Mouse (Mus musculus) midbrain, embryonic 12.5 days (tissue): ENCODE measurements around the gene Cpa4. TPM values are rescaled to one million over a fixed set of nuclear protein-coding genes. Genes with fewer than 3 reads are reported as not detected.

ENCODE experiments used
- ATAC-seq: fragments of 200-750 bp; cut with Nextera tagmentation; 2 replicates; pipeline ENCODE4 v1.8.0; 2017; ENCODE audit warnings: low read depth, moderate TSS enrichment, moderate library complexity; ENCODE audit not compliant: low FRiP score
- H3K27ac ChIP-seq: fragments of 300-500 bp; sonication (generic); replicated peaks from 2 replicates; pipeline ENCODE4 v1.5.1; 2016; ENCODE audit warnings: mild to moderate bottlenecking
- H3K27me3 ChIP-seq: fragments of 300-500 bp; sonication (generic); 2 replicates; pipeline ENCODE4 v1.6.1; 2016; ENCODE audit warnings: mild to moderate bottlenecking
- H3K36me3 ChIP-seq: fragments of 300-500 bp; sonication (generic); 2 replicates; pipeline ENCODE4 v1.6.1; 2016
- H3K4me1 ChIP-seq: fragments of 300-500 bp; sonication (generic); 2 replicates; pipeline ENCODE4 v1.6.1; 2016
- H3K4me2 ChIP-seq: fragments of 300-500 bp; sonication (generic); replicated peaks from 2 replicates; pipeline ENCODE4 v1.6.1; 2016; ENCODE audit warnings: mild to moderate bottlenecking, moderate library complexity
- H3K4me3 ChIP-seq: fragments of 300-500 bp; sonication (generic); 2 replicates; pipeline ENCODE4 v1.5.1; 2016; ENCODE audit warnings: mild to moderate bottlenecking
- H3K9ac ChIP-seq: fragments of 300-500 bp; sonication (generic); replicated peaks from 2 replicates; pipeline ENCODE4 v1.6.1; 2016; ENCODE audit warnings: mild to moderate bottlenecking, moderate library complexity
- H3K9me3 ChIP-seq: fragments of 300-500 bp; sonication (generic); 2 replicates; pipeline ENCODE4 v1.6.1; 2016; ENCODE audit warnings: mild to moderate bottlenecking
- WGBS: fragments of 180-500 bp; shearing (Covaris S2); methylation state at CpG from one replicate; pipeline ENCODE4 v1.1.7; 2016; 5-methylcytosine and 5-hydroxymethylcytosine counted together
- polyA plus RNA-seq: library from polyadenylated mRNA; unstranded; fragments of >200 nt; fragmentation: Nextera tagmentation; extraction: Ambion mirVana; gene quantifications from 2 replicates; pipeline ENCODE4 v1.2.1, GENCODE M21; 2016

The Cpa4 gene
- polyA plus RNA-seq, 1 experiment from 2014 or later = 1.6 TPM

DNA sequence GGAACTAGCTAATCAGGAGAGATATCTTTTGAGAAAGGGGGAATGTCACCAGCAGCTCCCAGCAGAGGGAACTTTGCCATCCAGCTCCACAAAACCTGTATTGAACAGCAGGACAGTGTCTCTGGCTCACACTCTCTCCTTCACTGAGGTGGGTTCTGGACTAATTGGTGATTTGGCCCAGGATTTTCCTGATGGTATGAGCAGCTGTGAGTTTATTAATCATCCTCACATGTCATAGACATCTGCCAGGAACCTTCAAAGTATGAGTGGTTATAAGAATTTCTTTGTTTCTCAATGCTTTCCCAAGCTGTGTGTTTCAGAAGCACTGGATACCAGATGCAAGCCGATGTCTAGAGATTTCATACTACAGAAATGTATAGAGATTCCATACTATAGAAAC is 6.8 kb downstream of the Cpa4 start:
- no peak overlapping the region for H3K27ac ChIP-seq
- no peak for ATAC-seq
- H3K4me3 ChIP-seq = no peak overlapping the region
- no peak overlapping the region for H3K9ac ChIP-seq
- peaks cover 19% of the 10 kb centered on the region for H3K4me1 ChIP-seq
- no peaks in the 10 kb centered on the region for H3K9me3 ChIP-seq
- 89% methylated on average over 1 of the region's 1 CpGs for WGBS
- H3K27me3 ChIP-seq = peaks cover 7% of the 10 kb centered on the region
- no peak overlapping the region for H3K4me2 ChIP-seq
- no peaks in the 10 kb centered on the region for H3K36me3 ChIP-seq

DNA sequence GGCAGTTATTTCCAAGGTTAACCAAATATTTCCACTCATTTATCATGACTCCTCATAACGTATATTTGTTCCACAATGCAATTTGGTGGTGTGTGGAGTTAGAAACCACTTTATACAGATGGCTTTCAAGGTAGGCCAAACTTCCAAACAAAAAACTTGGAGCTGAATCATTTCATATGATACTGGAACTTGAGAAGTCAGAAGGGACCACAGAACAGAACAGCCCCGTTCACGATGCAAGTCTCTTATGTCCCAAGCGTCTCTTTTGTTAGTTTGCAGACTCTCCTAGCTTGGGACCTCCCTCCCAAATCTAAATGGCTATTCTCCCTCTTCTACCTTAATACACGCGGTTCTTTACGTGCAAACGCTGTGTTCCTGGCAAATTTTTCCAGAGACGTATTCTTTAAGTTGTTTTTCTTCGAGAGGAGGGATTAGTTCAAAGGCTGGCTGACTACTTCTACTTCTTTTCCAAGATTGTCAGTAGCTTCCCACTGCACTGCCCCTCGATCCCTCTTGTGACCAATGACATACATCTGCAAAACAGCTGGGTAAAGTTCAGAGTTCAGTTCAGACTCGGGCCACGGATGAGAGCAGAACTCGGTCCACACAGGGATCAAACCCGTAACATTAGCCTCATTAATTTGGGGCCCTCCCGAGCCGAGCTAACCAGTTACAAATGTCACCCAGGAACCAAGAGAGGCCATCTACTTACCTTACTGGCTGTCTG is 8.5 kb downstream of the Cpa4 start:
- H3K4me1 ChIP-seq = peaks cover 34% of the 10 kb centered on the region
- H3K27ac ChIP-seq = no peak overlapping the region

GRCm38 (mm10) chr6:30579961-30580840 is 12.0 kb downstream of the Cpa4 start:
- Histone ChIP-seq H3K27me3 (no peaks in the 10 kb centered on the region), H3K4me1 (peaks cover 19% of the 10 kb centered on the region), H3K9me3 (no peaks in the 10 kb centered on the region), H3K36me3 (no peaks in the 10 kb centered on the region), H3K4me2 (0 out of 2 replicates have a peak overlapping the region, but pooled peaks have one; percentile 19), H3K9ac (no peak overlapping the region), H3K4me3 (no peak overlapping the region), H3K27ac (peak overlapping the region; percentile 85)
- peak; percentile 52 for ATAC-seq
- 49% methylated on average over 17 of the region's 17 CpGs for WGBS

More for the DNA sequence above, 8.5 kb downstream of the Cpa4 start:
- Histone ChIP-seq H3K4me3 (no peak overlapping the region), H3K9ac (no peak overlapping the region), H3K4me2 (no peak overlapping the region), H3K27me3 (no peaks in the 10 kb centered on the region; the same call in none of the 2 replicates), H3K9me3 (no peaks in the 10 kb centered on the region), H3K36me3 (no peaks in the 10 kb centered on the region)
- no peak for ATAC-seq
- 76% methylated on average over 17 of the region's 17 CpGs for WGBS

GRCm38 (mm10) chr6:30580841-30581176 is 12.6 kb downstream of the Cpa4 start:
- Histone ChIP-seq H3K4me3 (no peak overlapping the region), H3K9ac (no peak overlapping the region), H3K27ac (peak overlapping the region; percentile 85), H3K4me1 (peaks cover 19% of the 10 kb centered on the region), H3K9me3 (no peaks in the 10 kb centered on the region), H3K4me2 (0 out of 2 replicates have a peak overlapping the region, but pooled peaks have one; percentile 19), H3K27me3 (no peaks in the 10 kb centered on the region), H3K36me3 (no peaks in the 10 kb centered on the region)
- ATAC-seq = peak; percentile 6; the same call in 1 of the 2 replicates
- WGBS = 51% methylated on average over 8 of the region's 8 CpGs

- Histone ChIP-seq H3K27ac (no peak overlapping the region), H3K9ac (no peak overlapping the region), H3K27me3 (no peaks in the 10 kb centered on the region), H3K9me3 (no peaks in the 10 kb centered on the region), H3K4me3 (no peak overlapping the region), H3K4me2 (no peak overlapping the region), H3K36me3 (no peaks in the 10 kb centered on the region), H3K4me1 (peaks cover 5% of the 10 kb centered on the region)
- ATAC-seq = no peak
- 86% methylated on average over 7 of the region's 7 CpGs for WGBS
Observed at GRCm38 (mm10) chr6:30586886-30587442, 18.8 kb downstream of the Cpa4 start.

- Histone ChIP-seq H3K4me3 (no peak overlapping the region), H3K27ac (no peak overlapping the region), H3K4me2 (no peak overlapping the region), H3K27me3 (no peaks in the 10 kb centered on the region), H3K9me3 (no peaks in the 10 kb centered on the region), H3K36me3 (no peaks in the 10 kb centered on the region), H3K4me1 (peaks cover 11% of the 10 kb centered on the region), H3K9ac (no peak overlapping the region)
- 36% methylated on average over 2 of the region's 2 CpGs for WGBS
- ATAC-seq = no peak
Observed at GRCm38 (mm10) chr6:30589819-30590218, 21.6 kb downstream of the Cpa4 start.

DNA sequence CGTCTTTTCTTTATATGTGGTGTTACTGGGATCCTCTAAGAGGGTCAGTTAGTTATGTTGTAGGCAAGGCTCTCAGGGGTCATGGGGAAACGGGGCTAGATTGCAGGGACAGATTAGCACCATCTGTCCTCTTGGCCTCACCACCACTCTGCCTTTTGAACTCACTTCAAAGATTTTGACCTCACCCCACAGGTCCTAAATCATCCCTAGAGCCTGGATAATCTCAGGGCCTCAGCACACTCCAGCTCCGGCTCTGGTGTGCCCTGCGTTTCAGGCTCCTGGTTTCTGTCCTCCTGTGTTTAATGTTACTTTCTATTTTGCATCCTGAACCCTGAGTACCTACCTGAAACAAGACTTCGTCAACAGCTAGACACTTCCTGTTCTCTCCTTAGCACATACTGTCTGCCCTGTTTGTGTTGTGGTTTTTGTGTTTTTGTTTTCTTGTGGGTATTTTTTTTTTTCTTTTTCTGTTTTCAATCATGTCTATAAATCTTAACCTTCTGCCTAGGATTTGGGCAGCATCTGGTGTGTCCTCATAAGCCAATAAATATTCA is 23.8 kb downstream of the Cpa4 start:
- ATAC-seq = no peak
- Histone ChIP-seq H3K27ac (peak overlapping the region; percentile 49; the same call in 1 of the 2 replicates), H3K9ac (no peak overlapping the region), H3K4me2 (no peak overlapping the region), H3K4me3 (no peak overlapping the region), H3K36me3 (no peaks in the 10 kb centered on the region), H3K27me3 (no peaks in the 10 kb centered on the region), H3K9me3 (no peaks in the 10 kb centered on the region), H3K4me1 (peaks cover 13% of the 10 kb centered on the region)
- 67% methylated on average over 5 of the region's 5 CpGs for WGBS

DNA sequence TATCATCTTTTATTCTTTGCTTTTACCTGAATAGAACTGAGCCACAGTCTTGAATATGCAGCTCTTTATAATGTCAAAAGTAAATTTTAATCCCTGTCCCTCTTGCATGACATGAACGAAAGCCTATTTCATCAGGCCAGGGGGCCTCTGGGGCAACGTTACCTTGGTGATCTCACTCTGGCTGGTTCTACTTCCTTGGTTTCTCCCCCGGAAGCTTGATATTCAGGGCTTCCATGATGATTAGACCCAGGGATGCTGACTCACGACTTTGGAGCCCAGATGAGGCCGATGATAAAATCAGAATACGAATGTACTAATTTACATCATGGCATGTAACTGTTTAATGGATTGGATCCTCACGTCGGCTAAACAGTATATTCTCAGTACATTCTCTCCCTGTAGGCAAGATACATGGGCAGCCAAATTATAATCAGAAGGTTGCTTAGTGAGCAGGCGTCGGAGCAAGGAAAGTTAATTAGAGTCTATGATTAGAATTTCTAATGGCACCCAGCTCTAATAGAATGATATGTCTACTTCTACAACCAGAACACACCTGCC is 24.3 kb downstream of the Cpa4 start:
- Histone ChIP-seq H3K4me3 (no peak overlapping the region), H3K27ac (peak overlapping the region; percentile 49; the same call in 1 of the 2 replicates), H3K4me2 (no peak overlapping the region), H3K27me3 (no peaks in the 10 kb centered on the region), H3K4me1 (peaks cover 13% of the 10 kb centered on the region), H3K36me3 (no peaks in the 10 kb centered on the region), H3K9me3 (no peaks in the 10 kb centered on the region), H3K9ac (no peak overlapping the region)
- ATAC-seq = no peak; the same call in 1 of the 2 replicates
- whole genome bisulfite sequencing = 67% methylated on average over 10 of the region's 10 CpGs

GRCm38 (mm10) chr6:30594364-30594763 is 26.2 kb downstream of the Cpa4 start:
- Histone ChIP-seq H3K27ac (no peak overlapping the region), H3K9ac (no peak overlapping the region), H3K4me1 (peaks cover 13% of the 10 kb centered on the region), H3K27me3 (no peaks in the 10 kb centered on the region), H3K36me3 (no peaks in the 10 kb centered on the region), H3K9me3 (no peaks in the 10 kb centered on the region), H3K4me3 (no peak overlapping the region), H3K4me2 (no peak overlapping the region)
- whole genome bisulfite sequencing = 82% methylated on average over 7 of the region's 7 CpGs
- no peak for ATAC-seq

DNA sequence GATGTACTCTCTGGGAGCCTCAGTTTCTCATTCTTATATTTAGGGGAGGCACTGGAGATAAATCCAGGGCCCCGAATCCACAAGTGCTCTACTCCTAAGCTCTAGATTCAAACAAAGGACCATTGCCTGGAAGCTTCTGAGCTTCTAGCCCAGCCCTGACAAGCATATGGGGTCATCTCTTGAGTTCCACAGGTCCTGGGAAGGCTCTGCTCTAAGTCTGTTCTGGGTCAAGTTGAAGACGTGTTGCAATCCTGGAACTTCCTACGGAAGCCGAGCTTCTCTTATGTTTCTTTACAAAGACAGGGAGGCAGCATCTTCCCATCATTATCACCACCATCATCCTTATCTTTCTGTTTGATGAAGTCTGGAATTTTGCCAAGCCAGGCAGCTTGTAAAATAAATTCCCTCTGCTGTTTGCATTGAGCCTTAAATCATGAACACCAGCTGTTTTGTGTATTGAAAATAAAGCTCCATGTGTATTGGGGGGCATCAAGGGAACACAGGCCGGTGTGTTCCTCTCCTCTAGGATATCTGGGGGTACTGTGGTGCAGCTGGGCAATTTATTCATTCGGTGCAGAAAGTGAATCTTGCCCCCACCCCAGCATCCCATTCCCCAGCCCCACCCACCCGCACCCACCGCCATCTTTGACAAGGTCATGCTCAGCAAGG is 28.2 kb downstream of the Cpa4 start:
- no peak overlapping the region for H3K27ac ChIP-seq
- no peak overlapping the region for H3K9ac ChIP-seq
- no peak for ATAC-seq
- no peaks in the 10 kb centered on the region for H3K9me3 ChIP-seq
- 91% methylated on average over 8 of the region's 8 CpGs for WGBS
- H3K36me3 ChIP-seq = no peaks in the 10 kb centered on the region
- H3K27me3 ChIP-seq = no peaks in the 10 kb centered on the region
- H3K4me1 ChIP-seq = peaks cover 13% of the 10 kb centered on the region; the same call in 1 of the 2 replicates
- no peak overlapping the region for H3K4me3 ChIP-seq
- H3K4me2 ChIP-seq = no peak overlapping the region

DNA sequence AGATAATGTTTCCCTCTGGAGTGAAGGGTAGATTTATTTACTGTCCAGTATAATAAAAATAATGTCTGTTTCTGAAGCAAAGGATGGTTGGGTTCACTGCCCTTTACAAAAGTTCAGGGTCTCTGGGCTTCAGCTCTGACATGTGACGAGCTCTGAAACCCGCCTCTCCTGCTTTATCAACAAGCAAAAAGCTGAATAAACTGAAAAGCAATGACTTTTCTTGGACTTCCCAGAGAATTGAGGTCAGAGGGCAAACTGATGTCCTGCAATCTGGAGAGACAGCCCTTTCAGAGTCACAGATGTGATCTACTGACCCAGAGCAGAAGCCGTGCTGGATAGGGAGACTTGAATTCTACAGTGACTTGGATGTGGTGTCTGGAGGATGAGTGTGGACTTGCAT is 31.9 kb downstream of the Cpa4 start:
- no peak overlapping the region for H3K4me3 ChIP-seq
- H3K4me2 ChIP-seq = no peak overlapping the region
- no peak for ATAC-seq
- no peak overlapping the region for H3K9ac ChIP-seq
- 0 out of 2 replicates have a peak, but pooled peaks cover 4% of the 10 kb centered on the region for H3K4me1 ChIP-seq
- H3K27me3 ChIP-seq = no peaks in the 10 kb centered on the region
- H3K9me3 ChIP-seq = no peaks in the 10 kb centered on the region
- 60% methylated on average over 3 of the region's 3 CpGs for WGBS
- H3K27ac ChIP-seq = no peak overlapping the region
- no peaks in the 10 kb centered on the region for H3K36me3 ChIP-seq
